Mouse (Mus musculus): ENCODE results near the gene Atf6.

DNA sequence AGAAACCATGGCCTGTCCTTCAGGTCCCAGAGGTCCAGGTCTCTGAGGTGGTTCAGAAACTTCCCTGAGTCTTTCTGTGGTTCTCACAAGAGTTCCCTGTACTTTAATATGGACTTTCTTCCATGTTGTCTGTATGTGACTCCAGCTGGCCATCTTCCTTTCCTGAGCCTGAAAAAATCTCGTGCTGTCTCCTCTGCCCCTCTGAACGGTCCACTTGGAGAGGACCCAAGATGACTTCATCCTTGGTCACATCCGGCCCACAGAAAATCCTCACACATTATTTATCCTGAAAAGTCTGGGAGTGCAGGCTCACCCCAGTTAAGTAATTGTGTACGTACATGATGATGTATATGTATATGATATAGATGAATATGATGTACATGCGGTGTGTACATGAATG lies 176.3 kb downstream of the Atf6 start:
- TF ChIP-seq HCFC1 (IDR thresholded peaks at IDR 0.05; ENCODE audit: borderline replicate concordance, insufficient read depth, low read length) = no peak
- no peak for TF ChIP-seq CHD2 (IDR thresholded peaks at IDR 0.05; ENCODE audit: low read depth, low read length)
